Mouse (Mus musculus): ENCODE data around the gene Emx1. TPM values are rescaled to one million over a fixed set of nuclear protein-coding genes. Genes with fewer than 3 reads are reported as not detected.

Emx1 gene
- polyA plus RNA-seq, 1 experiment from 2014 or later = 0.88 TPM

DNA sequence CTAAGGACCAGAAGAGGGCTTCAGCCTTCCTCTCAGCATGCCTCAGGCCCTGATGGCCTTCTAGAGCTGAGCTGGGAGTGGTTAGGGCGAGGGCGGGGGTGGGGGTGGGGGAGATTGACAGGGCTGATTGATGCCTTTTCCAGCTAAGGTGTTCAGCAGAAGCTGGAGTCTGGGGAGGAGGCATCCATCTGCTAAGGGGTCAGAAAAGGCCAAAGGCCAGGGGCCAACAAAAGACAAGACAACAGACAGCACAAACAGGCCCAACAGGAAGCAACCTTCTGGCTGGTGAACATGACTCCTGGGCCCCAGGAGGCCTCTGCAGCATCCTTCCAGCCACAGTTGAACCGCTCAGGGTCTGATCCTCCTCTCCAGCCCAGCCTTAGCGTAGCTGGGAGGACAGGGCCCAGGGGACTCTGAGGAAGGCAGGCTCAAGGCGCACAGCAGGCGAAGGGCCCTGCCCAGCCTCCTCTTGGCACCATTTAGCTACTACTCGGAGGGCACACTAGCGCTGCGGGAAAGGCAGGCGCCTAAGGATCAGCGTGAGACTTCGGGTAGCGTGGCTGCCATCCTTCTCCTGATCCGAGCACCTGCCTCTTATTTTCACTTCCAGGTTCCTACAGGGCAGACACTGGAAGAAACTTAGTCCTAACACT lies 36.4 kb downstream of the Emx1 start:
- no peak for DNase-seq (ENCODE audit: low spot score)
- peaks cover 9% of the 10 kb centered on the region for H3K4me1 ChIP-seq (ENCODE audit: control insufficient read depth, insufficient read depth, low read length)
- WGBS = 24% methylated on average over 14 of the region's 14 CpGs

DNA sequence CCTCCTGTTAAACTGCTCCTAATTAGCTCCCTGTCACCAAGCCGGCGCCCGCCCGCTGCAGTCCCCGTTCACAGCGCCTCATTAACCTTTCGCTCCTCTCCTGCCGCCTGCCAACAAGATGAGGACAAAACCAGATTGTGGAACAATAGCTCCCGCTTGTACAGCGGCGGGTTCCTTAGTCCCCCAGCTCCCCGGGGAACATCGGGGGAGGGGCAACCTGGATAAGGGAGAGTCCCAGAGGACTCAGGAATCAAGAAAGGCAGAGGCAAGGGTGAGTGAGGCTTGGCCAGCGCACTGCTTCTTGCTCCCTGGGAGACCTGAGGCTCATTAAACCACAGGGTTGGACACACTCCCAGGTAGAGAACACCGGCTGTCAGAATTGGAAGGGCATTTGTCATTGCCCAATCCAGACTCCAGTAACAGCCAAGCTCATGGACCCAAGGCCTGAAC lies 37.2 kb downstream of the Emx1 start:
- H3K9ac ChIP-seq (replicated peaks; ENCODE audit: low read length) = no peak overlapping the region
- no peak overlapping the region for H3K27ac ChIP-seq (replicated peaks; ENCODE audit: low read depth, low read length)
- DNase-seq (ENCODE audit: low spot score) = no peak
- WGBS = 37% methylated on average over 15 of the region's 15 CpGs
- H3K4me3 ChIP-seq (ENCODE audit: low read depth, low read length) = no peak overlapping the region
- ATAC-seq (replicated peaks; ENCODE audit: insufficient number of reproducible peaks, low FRiP score, low TSS enrichment, low read depth) = no peak
- H3K9me3 ChIP-seq (replicated peaks; ENCODE audit: control insufficient read depth, low read length) = no peaks in the 10 kb centered on the region
- no peaks in the 10 kb centered on the region for H3K36me3 ChIP-seq (replicated peaks; ENCODE audit: control insufficient read depth, insufficient read depth, low read depth, low read length)
- H3K4me2 ChIP-seq (ENCODE audit: low read depth, low read length) = no peak overlapping the region
- peaks cover 5% of the 10 kb centered on the region for H3K4me1 ChIP-seq (ENCODE audit: control insufficient read depth, insufficient read depth, low read length)
- H3K27me3 ChIP-seq (ENCODE audit: control insufficient read depth, insufficient read depth, low read length) = no peaks in the 10 kb centered on the region

More for the DNA sequence above, 36.4 kb downstream of the Emx1 start:
- no peak for ATAC-seq (replicated peaks; ENCODE audit: insufficient number of reproducible peaks, low FRiP score, low TSS enrichment, low read depth)
- H3K9me3 ChIP-seq (replicated peaks; ENCODE audit: control insufficient read depth, low read length) = no peaks in the 10 kb centered on the region
- H3K4me2 ChIP-seq (ENCODE audit: low read depth, low read length) = no peak overlapping the region
- no peaks in the 10 kb centered on the region for H3K27me3 ChIP-seq (ENCODE audit: control insufficient read depth, insufficient read depth, low read length)
- no peaks in the 10 kb centered on the region for H3K36me3 ChIP-seq (replicated peaks; ENCODE audit: control insufficient read depth, insufficient read depth, low read depth, low read length)
- H3K9ac ChIP-seq (replicated peaks; ENCODE audit: low read length) = no peak overlapping the region
- H3K4me3 ChIP-seq (ENCODE audit: low read depth, low read length) = no peak overlapping the region
- no peak overlapping the region for H3K27ac ChIP-seq (replicated peaks; ENCODE audit: low read depth, low read length)

DNA sequence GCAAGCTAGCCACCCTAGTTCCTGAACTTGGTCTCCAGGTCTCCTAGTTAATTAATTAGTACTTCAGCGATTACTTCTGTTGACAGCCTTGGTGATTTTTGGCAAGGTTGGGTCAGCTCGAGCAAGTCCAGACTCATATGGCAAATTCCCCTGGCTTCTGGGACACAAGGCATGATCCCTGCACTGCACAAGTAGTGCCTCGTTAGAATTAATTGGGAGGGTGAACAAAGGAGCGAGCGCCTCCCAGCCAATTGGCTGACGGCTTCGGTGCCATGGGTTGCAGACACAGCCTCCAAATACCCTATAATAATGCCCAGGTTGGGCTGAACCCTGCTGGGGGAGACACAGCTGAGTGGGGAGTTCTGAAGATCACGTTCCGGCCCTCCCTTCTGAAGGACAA lies 39.3 kb downstream of the Emx1 start:
- H3K9ac ChIP-seq (replicated peaks; ENCODE audit: low read length) = no peak overlapping the region
- H3K4me3 ChIP-seq (ENCODE audit: low read depth, low read length) = no peak overlapping the region
- ATAC-seq (replicated peaks; ENCODE audit: insufficient number of reproducible peaks, low FRiP score, low TSS enrichment, low read depth) = no peak
- H3K27ac ChIP-seq (replicated peaks; ENCODE audit: low read depth, low read length) = no peak overlapping the region
- WGBS = 74% methylated on average over 9 of the region's 9 CpGs
- no peaks in the 10 kb centered on the region for H3K36me3 ChIP-seq (replicated peaks; ENCODE audit: control insufficient read depth, insufficient read depth, low read depth, low read length)
- no peaks in the 10 kb centered on the region for H3K27me3 ChIP-seq (ENCODE audit: control insufficient read depth, insufficient read depth, low read length)
- H3K4me1 ChIP-seq (ENCODE audit: control insufficient read depth, insufficient read depth, low read length) = 0 out of 2 replicates have a peak, but pooled peaks cover under 1% of the 10 kb centered on the region
- no peak overlapping the region for H3K4me2 ChIP-seq (ENCODE audit: low read depth, low read length)
- DNase-seq (ENCODE audit: low spot score) = no peak
- H3K9me3 ChIP-seq (replicated peaks; ENCODE audit: control insufficient read depth, low read length) = no peaks in the 10 kb centered on the region

- ATAC-seq (replicated peaks; ENCODE audit: insufficient number of reproducible peaks, low FRiP score, low TSS enrichment, low read depth) = no peak
- Histone ChIP-seq H3K9ac (replicated peaks; ENCODE audit: low read length) (no peak overlapping the region), H3K27me3 (ENCODE audit: control insufficient read depth, insufficient read depth, low read length) (no peaks in the 10 kb centered on the region)
These were observed 40.3 kb downstream of the Emx1 start for GRCm38 (mm10) chr6:85227520-85227919.

DNA sequence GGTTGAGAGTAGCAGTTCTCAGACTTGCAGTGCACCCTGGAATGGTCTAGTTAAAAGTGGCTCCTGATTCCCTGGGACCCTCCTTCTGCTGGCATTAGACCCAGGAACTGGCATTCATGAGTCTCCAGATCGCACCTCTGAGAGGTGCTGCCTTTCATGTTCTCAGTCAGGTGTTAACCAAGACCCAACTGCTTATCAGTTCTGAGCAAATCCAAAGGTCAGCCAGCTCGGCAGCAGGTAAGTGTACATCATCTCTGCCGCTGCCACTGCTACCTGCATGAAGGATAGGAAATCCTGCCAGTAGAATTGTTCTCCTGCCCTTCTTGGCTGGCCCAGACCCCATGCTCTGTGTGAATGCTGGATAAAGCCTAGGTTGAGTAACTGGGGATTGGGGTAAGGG lies 43.5 kb downstream of the Emx1 start:
- Histone ChIP-seq H3K4me2 (ENCODE audit: low read depth, low read length) (no peak overlapping the region), H3K4me1 (ENCODE audit: control insufficient read depth, insufficient read depth, low read length) (no peaks in the 10 kb centered on the region; the same call in none of the 2 replicates), H3K4me3 (ENCODE audit: low read depth, low read length) (no peak overlapping the region), H3K9ac (replicated peaks; ENCODE audit: low read length) (no peak overlapping the region), H3K27ac (replicated peaks; ENCODE audit: low read depth, low read length) (no peak overlapping the region), H3K36me3 (replicated peaks; ENCODE audit: control insufficient read depth, insufficient read depth, low read depth, low read length) (no peaks in the 10 kb centered on the region), H3K9me3 (replicated peaks; ENCODE audit: control insufficient read depth, low read length) (no peaks in the 10 kb centered on the region), H3K27me3 (ENCODE audit: control insufficient read depth, insufficient read depth, low read length) (no peaks in the 10 kb centered on the region)
- 76% methylated on average over 3 of the region's 3 CpGs for WGBS
- ATAC-seq (replicated peaks; ENCODE audit: insufficient number of reproducible peaks, low FRiP score, low TSS enrichment, low read depth) (no peak), DNase-seq (ENCODE audit: low spot score) (no peak)

More at GRCm38 (mm10) chr6:85227520-85227919, 40.3 kb downstream of the Emx1 start:
- no peak overlapping the region for H3K4me2 ChIP-seq (ENCODE audit: low read depth, low read length)
- WGBS = 69% methylated on average over 2 of the region's 2 CpGs
- H3K4me3 ChIP-seq (ENCODE audit: low read depth, low read length) = no peak overlapping the region
- DNase-seq (ENCODE audit: low spot score) = no peak
- no peaks in the 10 kb centered on the region for H3K4me1 ChIP-seq (ENCODE audit: control insufficient read depth, insufficient read depth, low read length)
- H3K27ac ChIP-seq (replicated peaks; ENCODE audit: low read depth, low read length) = no peak overlapping the region
- no peaks in the 10 kb centered on the region for H3K9me3 ChIP-seq (replicated peaks; ENCODE audit: control insufficient read depth, low read length)
- H3K36me3 ChIP-seq (replicated peaks; ENCODE audit: control insufficient read depth, insufficient read depth, low read depth, low read length) = no peaks in the 10 kb centered on the region

DNA sequence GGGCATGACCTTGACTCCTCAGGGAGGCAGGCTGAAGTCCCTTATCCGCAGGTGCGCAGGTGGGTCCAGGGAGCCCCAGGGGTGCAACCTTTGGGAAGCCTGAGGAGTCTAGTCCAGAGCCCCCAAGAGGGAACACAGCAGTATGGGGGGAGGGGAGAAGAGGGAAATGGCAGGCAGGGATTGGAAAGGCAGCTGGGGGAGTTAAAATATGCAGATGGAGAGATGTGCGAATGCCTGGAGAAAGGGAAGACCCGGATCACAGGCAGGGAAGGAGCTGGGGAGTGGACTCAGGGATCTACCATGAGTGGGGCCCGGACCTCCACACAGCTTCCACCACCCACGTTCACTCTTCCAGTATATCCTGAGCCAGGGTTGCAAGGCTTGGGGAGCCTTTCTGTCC lies 44.2 kb downstream of the Emx1 start:
- DNase-seq (ENCODE audit: low spot score) (peak; percentile 25), ATAC-seq (replicated peaks; ENCODE audit: insufficient number of reproducible peaks, low FRiP score, low TSS enrichment, low read depth) (no peak)
- WGBS = 34% methylated on average over 6 of the region's 6 CpGs
- H3K9me3 ChIP-seq (replicated peaks; ENCODE audit: control insufficient read depth, low read length) = no peaks in the 10 kb centered on the region
- no peaks in the 10 kb centered on the region; the same call in none of the 2 replicates for H3K4me1 ChIP-seq (ENCODE audit: control insufficient read depth, insufficient read depth, low read length)
- no peaks in the 10 kb centered on the region for H3K27me3 ChIP-seq (ENCODE audit: control insufficient read depth, insufficient read depth, low read length)
- H3K4me3 ChIP-seq (ENCODE audit: low read depth, low read length) = no peak overlapping the region
- H3K27ac ChIP-seq (replicated peaks; ENCODE audit: low read depth, low read length) = no peak overlapping the region
- no peaks in the 10 kb centered on the region for H3K36me3 ChIP-seq (replicated peaks; ENCODE audit: control insufficient read depth, insufficient read depth, low read depth, low read length)
- no peak overlapping the region for H3K4me2 ChIP-seq (ENCODE audit: low read depth, low read length)
- H3K9ac ChIP-seq (replicated peaks; ENCODE audit: low read length) = no peak overlapping the region

DNA sequence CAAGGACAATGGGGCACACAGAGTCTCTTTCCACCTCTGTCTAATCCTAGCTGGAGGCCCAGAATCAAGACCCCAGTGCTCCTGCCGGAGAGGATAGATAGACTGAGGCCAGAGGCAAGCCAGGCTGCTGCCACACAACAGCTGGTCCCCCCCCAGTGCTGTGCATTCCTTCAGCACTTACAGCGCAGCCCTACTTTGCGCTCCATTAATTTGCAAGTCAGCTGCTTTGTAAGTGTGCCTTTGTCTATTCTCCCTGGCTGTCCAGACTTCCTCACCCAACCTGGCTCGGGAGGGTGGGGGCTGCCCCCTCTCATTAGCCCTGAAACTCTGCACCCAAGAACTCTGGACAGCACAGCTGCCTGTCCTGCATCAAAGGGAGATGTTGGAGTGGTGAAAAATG lies 44.8 kb downstream of the Emx1 start:
- Histone ChIP-seq H3K9me3 (replicated peaks; ENCODE audit: control insufficient read depth, low read length) (no peaks in the 10 kb centered on the region), H3K27me3 (ENCODE audit: control insufficient read depth, insufficient read depth, low read length) (no peaks in the 10 kb centered on the region), H3K9ac (replicated peaks; ENCODE audit: low read length) (no peak overlapping the region), H3K4me1 (ENCODE audit: control insufficient read depth, insufficient read depth, low read length) (no peaks in the 10 kb centered on the region; the same call in none of the 2 replicates), H3K27ac (replicated peaks; ENCODE audit: low read depth, low read length) (no peak overlapping the region), H3K36me3 (replicated peaks; ENCODE audit: control insufficient read depth, insufficient read depth, low read depth, low read length) (no peaks in the 10 kb centered on the region), H3K4me3 (ENCODE audit: low read depth, low read length) (no peak overlapping the region), H3K4me2 (ENCODE audit: low read depth, low read length) (no peak overlapping the region)
- no peak for ATAC-seq (replicated peaks; ENCODE audit: insufficient number of reproducible peaks, low FRiP score, low TSS enrichment, low read depth)
- 29% methylated on average over 4 of the region's 4 CpGs for WGBS
- DNase-seq (ENCODE audit: low spot score) = no peak

- 38% methylated on average over 7 of the region's 7 CpGs for WGBS
- ATAC-seq (replicated peaks; ENCODE audit: insufficient number of reproducible peaks, low FRiP score, low TSS enrichment, low read depth) (no peak), DNase-seq (ENCODE audit: low spot score) (no peak)
- H3K27ac ChIP-seq (replicated peaks; ENCODE audit: low read depth, low read length) = no peak overlapping the region
- H3K4me3 ChIP-seq (ENCODE audit: low read depth, low read length) = no peak overlapping the region
- H3K9me3 ChIP-seq (replicated peaks; ENCODE audit: control insufficient read depth, low read length) = no peaks in the 10 kb centered on the region
- H3K4me2 ChIP-seq (ENCODE audit: low read depth, low read length) = no peak overlapping the region
- no peaks in the 10 kb centered on the region for H3K27me3 ChIP-seq (ENCODE audit: control insufficient read depth, insufficient read depth, low read length)
- H3K36me3 ChIP-seq (replicated peaks; ENCODE audit: control insufficient read depth, insufficient read depth, low read depth, low read length) = no peaks in the 10 kb centered on the region
- no peaks in the 10 kb centered on the region; the same call in none of the 2 replicates for H3K4me1 ChIP-seq (ENCODE audit: control insufficient read depth, insufficient read depth, low read length)
- H3K9ac ChIP-seq (replicated peaks; ENCODE audit: low read length) = no peak overlapping the region
These were observed 45.8 kb downstream of the Emx1 start for GRCm38 (mm10) chr6:85232836-85233623.

Measured in embryonic facial prominence, embryonic 11.5 days (tissue).